Mouse (Mus musculus): ENCODE measurements around the gene Robo2. TPM values are rescaled to one million over a fixed set of nuclear protein-coding genes. Genes with fewer than 3 reads are reported as not detected.
A peak's percentile ranks its signal among the peaks of the same experiment; 100 is the strongest.

Gene Robo2
- polyA plus RNA-seq, 1 experiment from 2014 or later = 42.4 TPM

DNA sequence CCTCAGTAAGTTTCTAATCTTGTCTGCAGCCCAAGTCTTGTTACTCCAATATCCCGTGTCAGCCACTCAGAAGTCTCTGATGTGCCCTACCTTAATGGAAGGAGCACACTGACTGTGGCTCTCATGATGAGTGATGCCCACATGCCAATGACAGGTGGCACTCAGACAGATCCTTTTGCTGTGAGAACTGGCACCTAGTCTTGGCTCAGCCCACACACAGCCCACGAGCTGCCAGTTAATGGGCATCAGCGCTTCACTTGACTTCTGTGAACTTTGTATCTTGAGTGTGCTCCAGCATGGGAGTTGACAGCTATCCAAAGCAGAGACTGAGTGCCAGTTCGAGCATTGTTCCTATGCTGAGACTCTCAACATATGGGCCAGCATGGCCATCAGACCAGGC, 383.8 kb downstream of the Robo2 start:
- H3K27me3 ChIP-seq (ENCODE audit: control insufficient read depth, insufficient read depth, low read length) = no peaks in the 10 kb centered on the region
- H3K4me2 ChIP-seq (replicated peaks; ENCODE audit: low read depth, low read length) = no peak overlapping the region
- no peak overlapping the region for H3K4me3 ChIP-seq (ENCODE audit: low read depth, low read length)
- H3K27ac ChIP-seq (ENCODE audit: low read length) = no peak overlapping the region
- H3K9me3 ChIP-seq (ENCODE audit: control insufficient read depth, low read depth, low read length) = no peaks in the 10 kb centered on the region
- H3K9ac ChIP-seq (replicated peaks; ENCODE audit: low read depth, low read length) = no peak overlapping the region
- ATAC-seq (ENCODE audit: insufficient number of reproducible peaks, insufficient read depth, low FRiP score, low read depth) = no peak
- H3K4me1 ChIP-seq (ENCODE audit: control insufficient read depth, insufficient read depth, low read length) = no peaks in the 10 kb centered on the region
- 75% methylated on average over 4 of the region's 4 CpGs for WGBS
- no peaks in the 10 kb centered on the region for H3K36me3 ChIP-seq (ENCODE audit: control insufficient read depth, insufficient read depth, low read length)

GRCm38 (mm10) chr16:74022281-74022978, 389.2 kb downstream of the Robo2 start:
- no peaks in the 10 kb centered on the region for H3K36me3 ChIP-seq (ENCODE audit: control insufficient read depth, insufficient read depth, low read length)
- no peak overlapping the region for H3K4me3 ChIP-seq (ENCODE audit: low read depth, low read length)
- H3K27me3 ChIP-seq (ENCODE audit: control insufficient read depth, insufficient read depth, low read length) = no peaks in the 10 kb centered on the region
- H3K4me2 ChIP-seq (replicated peaks; ENCODE audit: low read depth, low read length) = no peak overlapping the region
- no peaks in the 10 kb centered on the region for H3K4me1 ChIP-seq (ENCODE audit: control insufficient read depth, insufficient read depth, low read length)
- WGBS = 9% methylated on average over 1 of the region's 1 CpGs
- no peak for ATAC-seq (ENCODE audit: insufficient number of reproducible peaks, insufficient read depth, low FRiP score, low read depth)
- H3K9me3 ChIP-seq (ENCODE audit: control insufficient read depth, low read depth, low read length) = no peaks in the 10 kb centered on the region
- H3K27ac ChIP-seq (ENCODE audit: low read length) = no peak overlapping the region
- H3K9ac ChIP-seq (replicated peaks; ENCODE audit: low read depth, low read length) = no peak overlapping the region

GRCm38 (mm10) chr16:74005767-74006166, 405.9 kb downstream of the Robo2 start:
- Histone ChIP-seq H3K4me3 (ENCODE audit: low read depth, low read length) (no peak overlapping the region), H3K27me3 (ENCODE audit: control insufficient read depth, insufficient read depth, low read length) (no peaks in the 10 kb centered on the region), H3K9me3 (ENCODE audit: control insufficient read depth, low read depth, low read length) (no peaks in the 10 kb centered on the region)

DNA sequence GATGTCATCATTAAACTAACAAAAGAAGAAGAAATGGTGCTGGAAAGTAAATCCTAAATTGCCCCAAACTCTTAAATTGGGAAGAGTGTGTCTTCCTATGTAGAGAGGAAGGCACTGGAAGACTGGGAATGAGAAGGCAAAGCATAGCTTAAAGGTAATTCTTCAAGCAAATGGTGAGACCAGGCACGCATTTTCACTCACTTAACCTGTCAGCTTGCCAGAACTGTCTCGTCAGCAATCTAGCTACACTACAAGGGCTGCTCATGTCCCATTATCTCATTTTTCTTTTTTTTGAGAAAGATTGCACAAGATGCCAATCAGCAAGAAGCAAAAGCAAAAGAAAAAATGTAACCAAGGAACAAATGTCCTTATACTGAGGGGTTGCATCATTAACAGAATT, 410.3 kb downstream of the Robo2 start:
- 57% methylated on average over 2 of the region's 2 CpGs for WGBS
- no peak overlapping the region for H3K9ac ChIP-seq (replicated peaks; ENCODE audit: low read depth, low read length)
- no peak overlapping the region for H3K27ac ChIP-seq (ENCODE audit: low read length)
- no peak for ATAC-seq (ENCODE audit: insufficient number of reproducible peaks, insufficient read depth, low FRiP score, low read depth)
- H3K36me3 ChIP-seq (ENCODE audit: control insufficient read depth, insufficient read depth, low read length) = no peaks in the 10 kb centered on the region
- H3K4me3 ChIP-seq (ENCODE audit: low read depth, low read length) = no peak overlapping the region
- no peaks in the 10 kb centered on the region for H3K27me3 ChIP-seq (ENCODE audit: control insufficient read depth, insufficient read depth, low read length)
- H3K4me1 ChIP-seq (ENCODE audit: control insufficient read depth, insufficient read depth, low read length) = no peaks in the 10 kb centered on the region
- H3K4me2 ChIP-seq (replicated peaks; ENCODE audit: low read depth, low read length) = no peak overlapping the region
- H3K9me3 ChIP-seq (ENCODE audit: control insufficient read depth, low read depth, low read length) = no peaks in the 10 kb centered on the region

More at GRCm38 (mm10) chr16:74005767-74006166, 405.9 kb downstream of the Robo2 start:
- no peak for ATAC-seq (ENCODE audit: insufficient number of reproducible peaks, insufficient read depth, low FRiP score, low read depth)
- 87% methylated on average over 3 of the region's 3 CpGs for WGBS
- H3K27ac ChIP-seq (ENCODE audit: low read length) = no peak overlapping the region
- H3K9ac ChIP-seq (replicated peaks; ENCODE audit: low read depth, low read length) = no peak overlapping the region
- no peak overlapping the region for H3K4me2 ChIP-seq (replicated peaks; ENCODE audit: low read depth, low read length)
- H3K4me1 ChIP-seq (ENCODE audit: control insufficient read depth, insufficient read depth, low read length) = no peaks in the 10 kb centered on the region
- H3K36me3 ChIP-seq (ENCODE audit: control insufficient read depth, insufficient read depth, low read length) = no peaks in the 10 kb centered on the region

- WGBS = 66% methylated on average over 6 of the region's 6 CpGs
- H3K4me3 ChIP-seq (ENCODE audit: low read depth, low read length) = no peak overlapping the region
- no peak for ATAC-seq (ENCODE audit: insufficient number of reproducible peaks, insufficient read depth, low FRiP score, low read depth)
- H3K27ac ChIP-seq (ENCODE audit: low read length) = no peak overlapping the region
- no peaks in the 10 kb centered on the region for H3K27me3 ChIP-seq (ENCODE audit: control insufficient read depth, insufficient read depth, low read length)
- no peaks in the 10 kb centered on the region for H3K36me3 ChIP-seq (ENCODE audit: control insufficient read depth, insufficient read depth, low read length)
- H3K4me1 ChIP-seq (ENCODE audit: control insufficient read depth, insufficient read depth, low read length) = no peaks in the 10 kb centered on the region
- no peak overlapping the region for H3K4me2 ChIP-seq (replicated peaks; ENCODE audit: low read depth, low read length)
- H3K9me3 ChIP-seq (ENCODE audit: control insufficient read depth, low read depth, low read length) = no peaks in the 10 kb centered on the region
- H3K9ac ChIP-seq (replicated peaks; ENCODE audit: low read depth, low read length) = no peak overlapping the region
These were observed 420.4 kb downstream of the Robo2 start for GRCm38 (mm10) chr16:73991212-73991611.

DNA sequence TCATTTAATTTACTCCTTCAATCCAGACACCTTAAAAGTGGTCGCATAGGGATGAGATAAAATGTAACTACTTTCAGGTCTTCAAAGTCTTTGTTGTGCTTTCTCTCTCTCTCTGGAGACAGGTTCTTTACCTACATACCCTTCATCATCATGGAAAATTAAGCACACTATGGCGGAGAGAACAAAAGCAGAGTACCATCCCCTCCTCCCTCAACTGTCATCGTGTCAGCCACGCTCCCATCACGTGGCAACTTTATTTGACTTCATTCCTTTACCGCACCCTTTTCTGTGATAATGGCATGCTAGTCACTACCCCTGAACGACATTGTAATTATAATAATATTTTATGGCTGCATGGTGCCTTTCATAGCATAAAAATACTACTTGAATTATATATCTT, 442.1 kb downstream of the Robo2 start:
- Histone ChIP-seq H3K4me1 (ENCODE audit: control insufficient read depth, insufficient read depth, low read length) (no peaks in the 10 kb centered on the region), H3K9me3 (ENCODE audit: control insufficient read depth, low read depth, low read length) (no peaks in the 10 kb centered on the region), H3K4me3 (ENCODE audit: low read depth, low read length) (no peak overlapping the region), H3K4me2 (replicated peaks; ENCODE audit: low read depth, low read length) (no peak overlapping the region), H3K27ac (ENCODE audit: low read length) (no peak overlapping the region), H3K27me3 (ENCODE audit: control insufficient read depth, insufficient read depth, low read length) (no peaks in the 10 kb centered on the region), H3K36me3 (ENCODE audit: control insufficient read depth, insufficient read depth, low read length) (no peaks in the 10 kb centered on the region), H3K9ac (replicated peaks; ENCODE audit: low read depth, low read length) (no peak overlapping the region)
- no peak for ATAC-seq (ENCODE audit: insufficient number of reproducible peaks, insufficient read depth, low FRiP score, low read depth)
- WGBS = 87% methylated on average over 7 of the region's 7 CpGs

- no peaks in the 10 kb centered on the region for H3K27me3 ChIP-seq (ENCODE audit: control insufficient read depth, insufficient read depth, low read length)
- H3K4me1 ChIP-seq (ENCODE audit: control insufficient read depth, insufficient read depth, low read length) = 0 out of 2 replicates have a peak, but pooled peaks cover 3% of the 10 kb centered on the region
- H3K4me3 ChIP-seq (ENCODE audit: low read depth, low read length) = no peak overlapping the region
- WGBS = 38% methylated on average over 5 of the region's 5 CpGs
- H3K4me2 ChIP-seq (replicated peaks; ENCODE audit: low read depth, low read length) = no peak overlapping the region
- peak overlapping the region; percentile 10; the same call in 1 of the 2 replicates for H3K27ac ChIP-seq (ENCODE audit: low read length)
- H3K36me3 ChIP-seq (ENCODE audit: control insufficient read depth, insufficient read depth, low read length) = no peaks in the 10 kb centered on the region
- H3K9ac ChIP-seq (replicated peaks; ENCODE audit: low read depth, low read length) = no peak overlapping the region
- ATAC-seq (ENCODE audit: insufficient number of reproducible peaks, insufficient read depth, low FRiP score, low read depth) = no peak
- H3K9me3 ChIP-seq (ENCODE audit: control insufficient read depth, low read depth, low read length) = no peaks in the 10 kb centered on the region
These were observed 447.2 kb downstream of the Robo2 start for GRCm38 (mm10) chr16:73964366-73964926.

- Histone ChIP-seq H3K9me3 (ENCODE audit: control insufficient read depth, low read depth, low read length) (no peaks in the 10 kb centered on the region), H3K36me3 (ENCODE audit: control insufficient read depth, insufficient read depth, low read length) (no peaks in the 10 kb centered on the region), H3K4me3 (ENCODE audit: low read depth, low read length) (no peak overlapping the region), H3K27ac (ENCODE audit: low read length) (no peak overlapping the region), H3K4me1 (ENCODE audit: control insufficient read depth, insufficient read depth, low read length) (0 out of 2 replicates have a peak, but pooled peaks cover 3% of the 10 kb centered on the region), H3K4me2 (replicated peaks; ENCODE audit: low read depth, low read length) (no peak overlapping the region), H3K27me3 (ENCODE audit: control insufficient read depth, insufficient read depth, low read length) (no peaks in the 10 kb centered on the region), H3K9ac (replicated peaks; ENCODE audit: low read depth, low read length) (no peak overlapping the region)
- no peak for ATAC-seq (ENCODE audit: insufficient number of reproducible peaks, insufficient read depth, low FRiP score, low read depth)
- 72% methylated on average over 6 of the region's 6 CpGs for WGBS
These were observed 452.1 kb downstream of the Robo2 start for GRCm38 (mm10) chr16:73959479-73959970.

Data from stomach, embryonic 14.5 days (tissue).